Mouse (Mus musculus) adrenal gland, adult (tissue): ENCODE measurements around the gene Gm20379.

ENCODE experiments used
- DNase-seq, 2 experiments: peaks; one replicate each; pipeline ENCODE4 v3.0.0; 2022 to 2023; ENCODE audit warnings: low spot score in 1 of 2; ENCODE audit not compliant: inconsistent age in 2 of 2

The Gm20379 gene

DNA sequence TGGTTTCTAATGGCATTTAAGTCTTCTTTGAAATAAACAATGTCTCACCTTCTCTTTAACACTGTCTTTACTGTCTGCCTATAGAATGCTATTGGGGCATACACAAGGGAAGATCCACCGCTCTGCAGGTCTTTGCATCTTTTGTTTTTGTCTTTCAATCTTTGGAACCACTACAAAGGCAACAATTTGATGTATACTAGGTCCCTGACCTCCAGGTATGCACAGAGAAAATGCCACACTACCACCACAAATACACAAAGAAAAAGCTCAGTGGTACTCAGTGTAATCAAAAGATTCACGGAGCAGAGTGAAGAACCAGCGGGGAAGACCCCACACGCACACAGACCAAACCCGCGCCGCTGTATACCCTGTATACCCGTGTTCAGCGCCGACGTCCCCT lies at the start of gene Gm20379:
Gm20379 (plus strand) TSS at position 301 of the 400 bp plus-strand sequence.
- no peak for DNase-seq

DNA sequence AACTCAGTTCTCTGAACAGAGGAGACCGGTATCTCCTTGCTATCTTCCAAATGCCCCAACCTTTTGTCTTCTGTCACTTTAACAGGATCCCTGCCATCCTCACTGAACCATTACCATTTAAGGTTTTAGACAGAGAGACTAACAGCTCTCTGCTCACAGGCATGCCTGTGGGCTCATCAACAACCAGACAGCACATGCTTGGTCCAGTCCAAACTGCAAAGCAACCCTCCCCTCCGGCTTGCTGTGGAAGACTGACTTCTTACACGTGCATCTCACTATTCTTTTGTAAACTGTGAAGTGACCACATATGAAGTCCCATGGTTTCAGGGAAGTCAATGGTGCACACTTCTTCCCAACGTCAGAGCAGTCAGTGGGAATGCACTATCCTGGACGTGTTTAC lies 44.5 kb upstream of the Gm20379 start:
- no peak for DNase-seq

GRCm38 (mm10) chr13:92263566-92263965 lies 42.2 kb upstream of the Gm20379 start:
- DNase-seq = peak; percentile 54 to 84

- no peak for DNase-seq
Observed at GRCm38 (mm10) chr13:92267076-92267475, 38.7 kb upstream of the Gm20379 start.

GRCm38 (mm10) chr13:92274274-92275198 lies 31.2 kb upstream of the Gm20379 start:
- DNase-seq = peak; percentile 67 to 83

- no peak for DNase-seq
Observed at GRCm38 (mm10) chr13:92275292-92275691, 30.5 kb upstream of the Gm20379 start.

- no peak for DNase-seq
Observed at GRCm38 (mm10) chr13:92277027-92277426, 28.8 kb upstream of the Gm20379 start.

- no peak for DNase-seq
Observed at GRCm38 (mm10) chr13:92291605-92292004, 14.2 kb upstream of the Gm20379 start.

- DNase-seq = no peak
Observed at GRCm38 (mm10) chr13:92293883-92294282, 11.9 kb upstream of the Gm20379 start.

DNA sequence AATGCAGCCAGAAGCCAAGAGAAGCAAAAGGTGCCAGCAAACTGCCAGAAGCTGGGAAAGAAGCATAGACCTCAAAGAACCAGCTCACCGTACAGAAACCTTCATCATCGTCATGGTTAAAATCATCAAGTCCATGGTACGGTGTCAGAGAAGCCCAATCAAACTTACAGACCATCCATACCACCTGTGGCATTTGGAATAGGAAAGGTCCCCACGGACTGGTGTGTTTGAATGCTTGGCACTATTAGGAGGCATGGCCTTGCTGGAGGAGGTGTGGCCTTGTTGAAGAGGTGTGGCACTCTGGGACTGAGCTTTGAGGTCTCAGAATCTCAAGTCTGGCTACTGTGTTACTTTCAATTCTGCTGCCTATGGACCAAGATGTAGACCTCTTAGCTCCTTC lies 9.3 kb upstream of the Gm20379 start:
- DNase-seq = no peak

- no peak for DNase-seq
Observed at GRCm38 (mm10) chr13:92297021-92297420, 8.8 kb upstream of the Gm20379 start.

DNA sequence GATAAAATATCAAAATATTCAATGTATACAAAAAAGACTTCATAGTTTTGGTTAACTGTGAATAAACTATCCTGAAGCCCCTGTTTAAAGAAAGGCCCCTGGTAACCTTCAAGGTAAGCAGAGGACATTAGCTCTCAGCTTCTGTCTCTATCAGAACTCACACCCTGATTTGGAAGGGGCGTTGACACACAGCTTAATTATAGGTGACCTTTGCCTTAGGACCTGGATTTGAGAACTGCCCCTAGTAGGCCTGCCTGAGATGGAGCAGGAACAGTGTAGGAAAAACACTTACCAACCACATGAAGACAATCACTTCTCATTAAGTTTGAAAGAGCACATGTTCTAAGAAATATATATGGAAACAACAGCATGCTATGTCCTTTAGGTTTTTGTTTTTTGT lies 6.3 kb upstream of the Gm20379 start:
- DNase-seq = no peak

DNA sequence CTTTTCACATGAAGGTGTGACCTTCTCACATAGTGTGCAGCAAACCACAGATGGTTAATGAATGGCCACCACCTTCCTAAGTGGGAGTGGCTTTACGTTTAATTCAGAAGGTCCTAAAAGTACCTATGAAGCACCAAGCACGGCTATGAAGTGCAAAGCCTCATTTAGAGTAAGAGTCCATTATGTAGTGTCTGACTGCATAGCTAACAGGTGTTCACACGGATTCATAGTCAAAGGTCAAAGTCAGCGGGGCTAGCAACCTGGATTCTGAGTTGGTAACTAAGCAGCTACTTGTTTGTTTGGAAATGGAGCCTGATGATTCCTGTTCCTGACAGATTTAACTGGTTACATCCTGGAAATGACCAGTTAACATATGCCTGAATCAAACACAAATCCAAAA lies 4.0 kb upstream of the Gm20379 start:
- no peak for DNase-seq

DNA sequence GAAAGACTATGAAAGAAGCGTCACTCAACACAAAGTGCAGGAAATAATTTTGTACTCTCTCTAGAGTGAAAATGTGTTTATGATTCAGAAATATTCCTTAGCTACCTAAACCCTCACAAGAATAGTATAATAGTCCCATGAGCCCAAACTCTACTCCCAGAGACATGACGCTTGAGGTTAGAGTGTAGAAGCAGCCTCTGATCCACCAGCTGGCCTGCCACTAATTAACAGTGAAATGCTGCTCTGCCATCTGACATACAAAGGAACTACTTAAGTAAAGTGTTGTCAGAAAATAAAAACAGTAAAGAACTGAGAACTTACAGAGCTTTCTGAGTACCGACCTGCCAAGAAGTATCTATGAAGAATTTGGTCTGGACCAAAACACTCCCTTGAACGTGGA lies 3.3 kb upstream of the Gm20379 start:
- DNase-seq = no peak

GRCm38 (mm10) chr13:92303062-92303948 lies 2.5 kb upstream of the Gm20379 start:
- DNase-seq = no peak

DNA sequence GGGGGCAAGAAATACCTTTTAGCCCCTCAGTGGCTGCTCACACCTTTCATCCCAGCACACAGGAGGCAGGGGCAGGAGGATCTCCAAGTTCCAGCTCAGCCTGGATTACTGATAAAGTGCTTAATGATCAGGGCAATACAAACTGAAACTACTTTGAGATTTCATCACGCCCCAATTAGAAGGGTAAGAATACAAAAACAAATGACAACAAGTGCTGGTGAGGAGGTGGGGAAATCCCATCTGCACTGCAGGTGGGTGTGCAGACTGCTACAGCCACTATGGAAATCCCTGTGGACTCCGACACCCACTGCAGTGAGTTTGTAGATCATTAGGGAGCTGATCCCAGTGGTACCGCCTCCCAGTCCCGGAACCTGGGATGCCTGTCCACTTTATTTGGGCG lies 1.5 kb upstream of the Gm20379 start:
- no peak for DNase-seq

GRCm38 (mm10) chr13:92314613-92315012 lies 8.8 kb downstream of the Gm20379 start:
- DNase-seq = no peak

- DNase-seq = no peak
Observed at GRCm38 (mm10) chr13:92320770-92321169, 15.0 kb downstream of the Gm20379 start.

DNA sequence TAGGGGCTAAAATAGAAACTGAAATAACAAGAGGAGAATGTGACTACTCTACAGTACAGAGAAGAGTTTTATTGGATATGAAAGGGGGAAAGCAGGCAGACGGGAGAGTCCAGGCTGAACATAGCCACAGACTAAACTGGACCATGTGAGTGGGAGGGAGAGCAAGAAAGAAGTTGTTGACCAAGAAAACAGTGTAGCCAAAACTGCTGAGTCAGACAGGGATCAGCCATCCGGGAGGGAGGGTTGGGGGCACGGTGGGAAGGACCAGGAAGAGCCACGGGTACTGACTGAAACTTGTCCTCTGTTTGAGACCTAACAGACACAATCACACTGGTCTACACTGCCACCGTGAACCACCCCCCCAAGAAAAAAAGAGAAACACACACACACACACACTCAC lies 20.2 kb downstream of the Gm20379 start:
- no peak for DNase-seq

- no peak for DNase-seq
Observed at GRCm38 (mm10) chr13:92328000-92328399, 22.2 kb downstream of the Gm20379 start.

- no peak for DNase-seq
Observed at GRCm38 (mm10) chr13:92330621-92331020, 24.8 kb downstream of the Gm20379 start.
